ENCODE assay signal across 9 mouse cellular contexts in the genomic region with DNA sequence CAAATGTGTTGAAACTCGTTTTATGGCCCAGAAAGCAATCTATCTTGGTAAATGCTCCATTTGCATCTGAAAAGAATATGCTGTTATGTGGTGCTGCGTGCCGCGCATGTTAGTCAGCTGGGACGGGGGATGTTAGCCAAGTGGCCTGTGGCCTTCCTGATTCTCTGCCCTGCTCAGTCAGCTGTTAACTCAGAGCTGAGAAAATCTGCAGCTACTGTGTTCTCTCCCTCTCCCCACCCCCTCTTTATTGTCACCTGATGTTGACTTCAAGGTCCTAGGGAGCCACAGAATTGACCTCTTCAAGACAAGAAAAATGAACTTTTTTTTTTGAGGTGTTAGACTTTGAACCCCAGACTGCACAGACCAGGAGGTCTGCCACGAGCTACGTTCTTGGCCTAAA. TPM values are rescaled to one million over a fixed set of nuclear protein-coding genes. Genes with fewer than 3 reads are reported as not detected.
DNase-seq lines count a peak whose midpoint lies in the region; ATAC-seq and TF ChIP-seq lines count a peak whose summit lies in the region.
"Had no signal": no experiment of that assay in that cellular context is flagged by ENCODE, and none has a peak within 500 bp of the region (broad histone marks: within the 10 kb centered on the region; RNA-seq: fewer than 3 reads in every experiment).

No protein-coding gene starts in this region.

- no peaks in the 10 kb centered on the region for H3K4me1 ChIP-seq in forebrain, embryonic 14.5 days (ENCODE audit: control insufficient read depth, insufficient read depth, low read length)
- H3K4me1 ChIP-seq in forebrain, embryonic 11.5 days (replicated peaks; ENCODE audit: control insufficient read depth, insufficient read depth, low read length): no peaks in the 10 kb centered on the region
- H3K4me1 ChIP-seq in lung, postnatal 0 days (ENCODE audit: insufficient read depth, low read depth, low read length): no peaks in the 10 kb centered on the region
- H3K4me1 ChIP-seq in forebrain, embryonic 16.5 days (replicated peaks; ENCODE audit: control insufficient read depth, insufficient read depth, low read length): peaks cover 4% of the 10 kb centered on the region

- H3K36me3 ChIP-seq in forebrain, embryonic 14.5 days (ENCODE audit: control insufficient read depth, insufficient read depth, low read length): no peaks in the 10 kb centered on the region
- no peaks in the 10 kb centered on the region for H3K36me3 ChIP-seq in forebrain, embryonic 11.5 days (ENCODE audit: control insufficient read depth, insufficient read depth, low read length)
- H3K36me3 ChIP-seq in lung, postnatal 0 days (ENCODE audit: insufficient read depth, low read length): no peaks in the 10 kb centered on the region
- no peaks in the 10 kb centered on the region for H3K36me3 ChIP-seq in forebrain, embryonic 16.5 days (ENCODE audit: control insufficient read depth, insufficient read depth)

- H3K27me3 ChIP-seq in forebrain, embryonic 14.5 days (replicated peaks; ENCODE audit: control insufficient read depth, insufficient read depth, low read length): no peaks in the 10 kb centered on the region
- no peaks in the 10 kb centered on the region for H3K27me3 ChIP-seq in forebrain, embryonic 11.5 days (ENCODE audit: control insufficient read depth, insufficient read depth, low read length)
- H3K27me3 ChIP-seq in lung, postnatal 0 days (replicated peaks; ENCODE audit: insufficient read depth, low read length): no peaks in the 10 kb centered on the region
- no peaks in the 10 kb centered on the region for H3K27me3 ChIP-seq in forebrain, embryonic 16.5 days (replicated peaks; ENCODE audit: control insufficient read depth, insufficient read depth, low read length)

- H3K4me3 ChIP-seq in forebrain, embryonic 14.5 days (ENCODE audit: low read depth, low read length): no peak overlapping the region
- H3K4me3 ChIP-seq in forebrain, embryonic 11.5 days (ENCODE audit: low read depth, low read length): no peak overlapping the region
- no peak overlapping the region for H3K4me3 ChIP-seq in lung, postnatal 0 days (ENCODE audit: low read depth, low read length)
- no peak overlapping the region for H3K4me3 ChIP-seq in forebrain, embryonic 16.5 days (replicated peaks; ENCODE audit: low read length)

- intact Hi-C loops in left cerebral cortex, postnatal 25 days (cut with DNase I): no loop called here

- no peak overlapping the region for H3K27ac ChIP-seq in forebrain, embryonic 14.5 days (ENCODE audit: low read depth, low read length)
- no peak overlapping the region for H3K27ac ChIP-seq in forebrain, embryonic 11.5 days (ENCODE audit: low read depth, low read length)
- H3K27ac ChIP-seq in lung, postnatal 0 days (ENCODE audit: low read length): no peak overlapping the region
- H3K27ac ChIP-seq in forebrain, embryonic 16.5 days (ENCODE audit: low read length): peak overlapping the region; percentile 8; the same call in 1 of the 2 replicates

- no peak for TF ChIP-seq CTCF in lung, postnatal 0 days (IDR thresholded peaks at IDR 0.05)

- TF ChIP-seq EP300 in lung, postnatal 0 days (IDR thresholded peaks at IDR 0.05): no peak

- WGBS in forebrain, embryonic 14.5 days: 45% methylated on average over 7 of the region's 7 CpGs
- WGBS in forebrain, embryonic 11.5 days: 70% methylated on average over 7 of the region's 7 CpGs
- 70% methylated on average over 7 of the region's 7 CpGs for WGBS in lung, postnatal 0 days
- 34% methylated on average over 7 of the region's 7 CpGs for WGBS in forebrain, embryonic 16.5 days

- H3K9me3 ChIP-seq in forebrain, embryonic 14.5 days (replicated peaks; ENCODE audit: control insufficient read depth, low read length): no peaks in the 10 kb centered on the region
- H3K9me3 ChIP-seq in forebrain, embryonic 11.5 days (ENCODE audit: control insufficient read depth, low read length): no peaks in the 10 kb centered on the region
- H3K9me3 ChIP-seq in lung, postnatal 0 days (ENCODE audit: low read length): no peaks in the 10 kb centered on the region
- H3K9me3 ChIP-seq in forebrain, embryonic 16.5 days (ENCODE audit: control insufficient read depth, low read length): no peaks in the 10 kb centered on the region

- H3K4me2 ChIP-seq in forebrain, embryonic 14.5 days (ENCODE audit: low read length): no peak overlapping the region
- H3K4me2 ChIP-seq in forebrain, embryonic 11.5 days (ENCODE audit: low read depth, low read length, severe bottlenecking): no peak overlapping the region
- no peak overlapping the region for H3K4me2 ChIP-seq in lung, postnatal 0 days (replicated peaks; ENCODE audit: low read depth, low read length)
- no peak overlapping the region for H3K4me2 ChIP-seq in forebrain, embryonic 16.5 days (ENCODE audit: low read length)
- H3K4me2 ChIP-seq: liver, embryonic 11.5 days had no signal

- H3K9ac ChIP-seq in forebrain, embryonic 14.5 days (ENCODE audit: low read length): no peak overlapping the region
- H3K9ac ChIP-seq in forebrain, embryonic 11.5 days (ENCODE audit: low read length): no peak overlapping the region
- no peak overlapping the region for H3K9ac ChIP-seq in lung, postnatal 0 days (replicated peaks; ENCODE audit: low read depth)
- H3K9ac ChIP-seq in forebrain, embryonic 16.5 days (replicated peaks; ENCODE audit: low read depth, low read length): no peak overlapping the region

- ATAC-seq in forebrain, embryonic 14.5 days: 0 out of 2 replicates have a peak, but pooled peaks have one; percentile 44
- ATAC-seq in forebrain, embryonic 11.5 days (replicated peaks; ENCODE audit: low FRiP score): no peak
- ATAC-seq in lung, postnatal 0 days: no peak
- peak; percentile 77 for ATAC-seq in forebrain, embryonic 16.5 days

- peak; percentile 68 for DNase-seq in forebrain, embryonic 14.5 days (ENCODE audit: low spot score)
- DNase-seq in forebrain, embryonic 11.5 days (ENCODE audit: low spot score): no peak
- DNase-seq in lung, postnatal 0 days (ENCODE audit: low spot score): peak; percentile 40
- no peak for DNase-seq in lung, postnatal 25 days (ENCODE audit: low spot score)
- DNase-seq in left cerebral cortex, postnatal 25 days (ENCODE audit: low spot score in 2 of 2): peak; percentile 23 to 62
- no peak for DNase-seq in adrenal gland, adult 2 months
- DNase-seq in MN1 (ENCODE audit: low spot score): no peak

RNA-seq across cellular contexts. Expression of a gene that starts 43.5 kb away (rescaled TPM):
- polyA plus RNA-seq in forebrain, embryonic 14.5 days (2014; fragmentation: Nextera tagmentation; extraction: Ambion mirVana): 67.2 and 67.3 TPM in 2 replicates
- 78.0 and 84.0 TPM in 2 replicates for polyA plus RNA-seq in forebrain, embryonic 11.5 days (2014; fragmentation: Nextera tagmentation; extraction: Ambion mirVana)
- 119 TPM in 2 replicates for polyA plus RNA-seq in lung, postnatal 0 days (2015; fragmentation: Nextera tagmentation; extraction: Ambion mirVana)
- polyA plus RNA-seq in forebrain, embryonic 16.5 days (2015; fragmentation: Nextera tagmentation; extraction: Ambion mirVana): 60.6 and 64.9 TPM in 2 replicates
- total RNA-seq in left cerebral cortex, postnatal 25 days (2021): 10 to 100 TPM; 86.0 to 89.2 TPM
- 100 to 1,000 TPM; 106 to 129 TPM for total RNA-seq in adrenal gland, adult 2 months (2021)
- 580 and 627 TPM in 2 replicates for polyA plus RNA-seq in adrenal gland, adult 2 months (2012; rRNA removed)

RNA-seq across cellular contexts. Expression of a gene that starts 43.9 kb away (rescaled TPM):
- polyA plus RNA-seq in forebrain, embryonic 14.5 days (2014; fragmentation: Nextera tagmentation; extraction: Ambion mirVana): 4.8 and 4.9 TPM in 2 replicates
- 3.6 and 4.5 TPM in 2 replicates for polyA plus RNA-seq in forebrain, embryonic 11.5 days (2014; fragmentation: Nextera tagmentation; extraction: Ambion mirVana)
- polyA plus RNA-seq in lung, postnatal 0 days (2015; fragmentation: Nextera tagmentation; extraction: Ambion mirVana): 6.8 and 7.0 TPM in 2 replicates
- 5.0 and 6.9 TPM in 2 replicates for polyA plus RNA-seq in forebrain, embryonic 16.5 days (2015; fragmentation: Nextera tagmentation; extraction: Ambion mirVana)
- 1 to 10 TPM; 5.4 to 5.5 TPM for total RNA-seq in left cerebral cortex, postnatal 25 days (2021)
- 1 to 10 TPM; 1.7 to 2.2 TPM for total RNA-seq in adrenal gland, adult 2 months (2021)
- 0.59 and 0.65 TPM in 2 replicates for polyA plus RNA-seq in adrenal gland, adult 2 months (2012; rRNA removed)

Comparison
In these comparisons a context has a peak if more than half of its experiments do, and no peak if none do; other contexts are left out.
1. ATAC-seq: peak in forebrain, embryonic 14.5 days (single experiment) and forebrain, embryonic 16.5 days (single experiment); none in forebrain, embryonic 11.5 days (single experiment) and lung, postnatal 0 days (single experiment).
2. DNase-seq: peak in forebrain, embryonic 14.5 days (single experiment), lung, postnatal 0 days (single experiment) and left cerebral cortex, postnatal 25 days (2 of 2); none in forebrain, embryonic 11.5 days (single experiment), lung, postnatal 25 days (single experiment), adrenal gland, adult 2 months (single experiment) and MN1 (single experiment).